Mouse (Mus musculus) WW6 (cell line): ENCODE measurements around the gene Orc4.

Source experiments
- DNase-seq: peaks from one replicate; pipeline ENCODE4 v3.0.0-alpha.2; 2013; ENCODE audit warnings: low read depth, low spot score

The Orc4 gene

GRCm38 (mm10) chr2:48950252-48950315, at the start of gene Orc4:
Gene Orc4, minus strand, starts transcription at chr2:48950277.
- no peak for DNase-seq

GRCm38 (mm10) chr2:48990322-48990721, 40.2 kb upstream of the Orc4 start:
- DNase-seq, result no peak

DNA sequence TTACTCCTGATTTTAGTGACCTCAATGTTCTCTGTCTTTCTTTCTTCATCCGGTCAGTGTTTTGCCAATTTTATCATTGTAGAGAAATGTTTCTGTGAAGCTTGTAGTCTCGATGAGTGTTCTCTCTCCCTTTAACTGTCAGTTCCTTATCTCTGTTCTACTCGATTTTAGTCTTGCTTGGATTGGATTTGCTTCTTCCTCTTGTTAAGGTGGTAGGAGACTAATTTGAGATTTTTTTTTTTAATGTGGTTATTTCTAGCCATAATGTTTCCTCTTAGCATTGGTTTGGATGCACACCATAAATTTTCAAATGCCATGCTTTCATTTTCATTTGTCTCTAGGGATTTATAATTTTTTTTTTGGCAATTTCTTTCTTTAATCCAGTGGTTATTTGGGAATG, 28.8 kb upstream of the Orc4 start:
- DNase-seq, result no peak

GRCm38 (mm10) chr2:48956591-48956990, 6.5 kb upstream of the Orc4 start:
- DNase-seq, result no peak

DNA sequence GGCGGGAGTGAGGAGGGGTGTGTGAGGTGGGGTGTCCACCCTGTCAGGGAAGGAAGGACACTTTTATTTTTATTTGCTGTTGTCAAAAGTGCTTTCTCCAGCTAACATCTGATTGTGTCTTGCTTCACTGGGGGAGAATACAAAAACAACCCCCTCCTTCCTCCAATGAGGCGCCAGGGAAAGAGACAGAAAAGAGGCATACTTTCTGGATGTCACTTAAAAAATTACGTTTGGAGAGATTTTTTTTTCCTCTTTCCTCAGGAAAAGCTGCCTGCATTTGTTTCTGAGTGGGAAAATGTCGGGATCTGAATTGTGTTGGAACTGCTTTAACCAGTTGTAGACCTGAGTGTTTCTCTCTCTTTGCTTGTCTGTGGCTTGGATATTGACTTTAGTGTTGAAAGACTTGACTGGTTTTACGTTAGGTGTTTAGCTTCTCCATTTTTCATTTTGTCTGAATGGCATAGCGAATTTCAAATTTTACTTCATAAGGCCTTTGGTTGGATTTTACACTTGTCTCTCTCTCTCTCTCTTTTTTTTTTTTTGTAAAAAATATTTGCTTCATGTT, 321 bp upstream of the Orc4 start:
- no peak for DNase-seq

GRCm38 (mm10) chr2:48949743-48950251, 280 bp downstream of the Orc4 start:
- peak; percentile 26 for DNase-seq

- peak; percentile 93 for DNase-seq
These were observed 1.1 kb downstream of the Orc4 start, which contains the start of gene Mbd5 for GRCm38 (mm10) chr2:48948841-48949584. Gene Mbd5, plus strand, starts transcription at chr2:48949508.

DNA sequence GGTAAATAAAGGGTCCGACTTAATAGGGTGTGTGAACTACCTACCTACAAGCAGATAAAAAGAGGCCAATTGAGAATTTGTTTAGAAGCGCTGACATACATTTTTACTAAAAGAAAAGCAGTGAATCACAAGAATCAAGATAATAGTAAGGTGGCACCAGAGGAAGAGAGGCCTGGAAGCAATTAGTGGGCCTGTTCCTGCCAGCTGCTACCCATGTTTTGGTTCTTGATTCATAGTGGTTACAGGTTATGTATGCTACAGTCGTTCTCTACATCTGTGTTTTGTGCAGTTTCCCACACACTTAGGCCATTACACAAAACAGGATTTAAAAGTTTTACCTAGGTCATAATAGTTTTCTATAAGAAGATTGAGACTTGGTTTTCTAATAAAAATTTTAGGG, 2.3 kb downstream of the Orc4 start:
- DNase-seq, result no peak

DNA sequence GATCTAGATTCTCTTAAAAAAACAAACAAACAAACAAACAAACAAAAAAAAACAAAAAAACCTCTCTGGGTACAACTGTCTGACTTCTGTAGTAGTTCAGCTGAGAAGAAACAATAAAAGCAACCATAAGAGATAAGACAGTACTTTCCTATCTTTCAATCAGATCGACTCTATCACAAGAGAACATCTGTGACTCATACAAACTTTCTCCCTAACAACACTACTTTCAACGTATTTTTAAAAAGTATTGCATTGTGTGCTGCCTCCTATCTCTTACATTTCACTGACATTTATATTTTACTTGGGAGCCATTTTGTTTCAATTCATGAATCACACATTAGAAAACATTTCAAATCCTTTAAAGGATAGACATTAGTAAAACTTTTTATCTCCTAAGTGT, 15.0 kb downstream of the Orc4 start:
- DNase-seq, result no peak

DNA sequence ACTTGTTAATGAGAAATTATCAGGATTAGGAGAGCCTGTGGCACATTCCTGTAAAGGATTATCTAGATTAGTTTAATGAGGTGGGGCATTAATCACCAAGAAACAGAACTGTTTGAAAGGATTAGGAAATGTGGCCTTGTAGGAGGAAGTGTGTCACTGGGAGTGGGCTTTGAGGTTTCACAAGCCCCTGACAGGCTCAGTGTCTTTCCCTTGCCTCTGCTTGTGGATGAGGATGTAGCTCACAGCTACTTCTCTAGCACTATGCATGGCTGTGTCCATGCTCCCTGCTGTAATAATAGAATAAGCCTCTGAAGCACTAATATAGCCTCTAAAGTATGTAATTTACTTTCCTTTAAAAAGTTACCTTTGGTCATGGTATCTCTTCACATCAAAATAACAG, 34.2 kb downstream of the Orc4 start:
- DNase-seq, result no peak

GRCm38 (mm10) chr2:48914185-48914584, 35.9 kb downstream of the Orc4 start:
- DNase-seq, result no peak

- DNase-seq, result no peak
These were observed 41.2 kb downstream of the Orc4 start for GRCm38 (mm10) chr2:48908866-48909265.

DNA sequence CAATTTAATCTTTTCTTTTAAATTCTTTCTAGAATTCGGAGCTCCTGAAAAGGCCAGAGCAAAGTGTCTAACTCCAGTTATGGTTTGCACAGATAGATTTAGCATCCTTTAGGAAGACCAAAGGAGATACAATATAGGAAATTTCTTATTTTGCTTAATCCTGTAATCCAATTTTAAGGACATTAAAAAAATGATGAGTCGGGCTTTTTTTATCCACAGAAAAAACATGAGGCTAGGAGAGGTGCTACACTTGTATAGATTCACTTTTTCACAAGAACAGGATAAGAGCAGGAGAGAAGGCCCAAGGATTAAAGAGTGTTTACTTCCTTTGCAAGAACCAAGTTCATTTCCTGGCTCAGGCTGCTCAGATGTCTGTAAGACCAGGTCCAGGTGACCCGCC, 54.9 kb downstream of the Orc4 start:
- no peak for DNase-seq

DNA sequence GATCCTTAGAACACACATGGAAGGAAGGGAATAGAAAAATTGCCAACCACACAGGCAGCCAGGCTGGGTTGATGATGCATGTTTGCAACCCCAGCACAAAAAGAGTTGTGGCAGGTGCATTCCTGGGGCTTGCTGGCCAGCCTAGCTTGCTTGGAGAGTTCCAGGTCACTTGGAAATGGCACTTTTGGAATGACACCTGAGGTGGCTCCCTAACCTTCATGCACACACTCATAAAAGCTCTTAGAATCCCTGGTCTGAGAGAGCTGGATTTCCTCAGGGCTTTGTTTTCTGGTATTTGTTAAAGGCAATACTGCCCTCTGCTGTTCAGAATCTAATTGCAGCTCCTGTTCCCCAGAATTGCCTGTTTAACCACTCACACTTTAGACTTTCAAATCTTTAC, 64.1 kb downstream of the Orc4 start:
- peak; percentile 11 for DNase-seq

DNA sequence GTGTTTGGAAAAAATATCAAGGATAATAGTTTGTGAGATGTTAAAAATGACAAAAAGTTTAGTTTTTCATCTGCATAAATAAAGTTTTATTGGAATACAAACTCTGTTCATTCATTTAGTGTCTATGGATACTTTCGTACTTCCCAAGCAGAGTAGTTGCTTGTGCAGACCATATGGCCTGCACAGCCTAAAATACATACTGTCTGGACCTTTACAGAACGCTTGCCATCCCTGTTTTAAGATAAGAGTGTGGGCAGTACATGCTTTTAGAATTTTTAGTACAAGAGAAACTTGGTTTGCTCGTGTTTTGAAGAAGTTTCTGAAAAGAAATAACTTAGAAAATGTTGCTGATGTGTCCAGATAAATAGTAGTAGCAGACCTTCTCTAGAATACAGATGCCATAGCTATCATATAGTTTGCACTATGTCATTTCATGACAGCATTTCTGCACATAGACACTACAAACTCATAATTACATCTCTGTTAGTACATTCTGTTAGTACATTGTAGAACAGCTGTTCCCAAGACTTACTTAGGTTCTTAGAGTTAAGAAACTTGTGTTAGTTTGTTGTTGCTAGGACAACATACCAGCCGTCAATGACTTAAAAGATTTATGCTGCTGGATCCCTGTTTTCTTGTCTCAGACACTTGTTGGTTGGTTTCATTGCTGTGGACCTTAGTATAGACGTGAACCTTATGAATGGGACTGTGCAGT, 81.7 kb downstream of the Orc4 start:
- no peak for DNase-seq

DNA sequence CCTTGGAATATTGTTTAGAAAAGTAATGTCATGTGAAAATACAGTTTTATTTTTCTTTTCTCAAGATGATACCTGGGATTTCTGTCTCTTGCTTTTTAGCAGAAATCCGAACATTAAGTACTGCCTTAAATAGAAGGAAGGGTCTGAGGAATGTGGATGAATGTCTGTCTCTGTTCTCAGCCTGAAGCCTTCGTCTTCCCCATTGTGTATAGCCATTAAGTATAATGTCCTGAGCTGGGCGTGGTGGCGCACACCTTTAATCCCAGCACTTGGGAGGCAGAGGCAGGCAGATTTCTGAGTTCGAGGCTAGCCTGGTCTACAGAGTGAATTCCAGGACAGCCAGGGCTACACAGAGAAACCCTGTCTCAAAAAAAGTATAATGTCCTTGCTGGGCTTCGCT, 84.5 kb downstream of the Orc4 start:
- peak; percentile 4 for DNase-seq
